Mouse (Mus musculus) heart, embryonic 13.5 days (tissue): ENCODE measurements around the gene Snd1. TPM values are rescaled to one million over a fixed set of nuclear protein-coding genes. Genes with fewer than 3 reads are reported as not detected.

Experiments used
- ATAC-seq: fragments of 200-750 bp; cut with Nextera tagmentation; 2 replicates; pipeline ENCODE4 v1.8.0; 2017; ENCODE audit warnings: moderate TSS enrichment; ENCODE audit not compliant: insufficient number of reproducible peaks, low FRiP score, low TSS enrichment; ENCODE audit errors: extremely low read depth
- H3K27ac ChIP-seq: fragments of 300-500 bp; sonication (generic); replicated peaks from 2 replicates; pipeline ENCODE4 v1.5.1; 2015; ENCODE audit warnings: moderate library complexity, mild to moderate bottlenecking, inconsistent platforms
- H3K27me3 ChIP-seq: fragments of 300-500 bp; sonication (generic); replicated peaks from 2 replicates; pipeline ENCODE4 v1.6.1; 2015; ENCODE audit warnings: mild to moderate bottlenecking, inconsistent platforms
- H3K36me3 ChIP-seq: fragments of 300-500 bp; sonication (generic); 2 replicates; pipeline ENCODE4 v1.6.1; 2015; ENCODE audit warnings: mild to moderate bottlenecking, inconsistent platforms
- H3K4me1 ChIP-seq: fragments of 300-500 bp; sonication (generic); 2 replicates; pipeline ENCODE4 v1.6.1; 2015; ENCODE audit warnings: inconsistent platforms
- H3K4me2 ChIP-seq: fragments of 300-500 bp; sonication (generic); 2 replicates; pipeline ENCODE4 v1.6.1; 2015; ENCODE audit warnings: inconsistent platforms, mild to moderate bottlenecking, moderate library complexity
- H3K4me3 ChIP-seq: fragments of 300-500 bp; sonication (generic); 2 replicates; pipeline ENCODE4 v1.5.1; 2015; ENCODE audit warnings: moderate library complexity, mild to moderate bottlenecking, inconsistent platforms
- H3K9ac ChIP-seq: fragments of 300-500 bp; sonication (generic); 2 replicates; pipeline ENCODE4 v1.6.1; 2015; ENCODE audit warnings: inconsistent platforms, mild to moderate bottlenecking, moderate library complexity
- H3K9me3 ChIP-seq: fragments of 300-500 bp; sonication (generic); 2 replicates; pipeline ENCODE4 v1.6.1; 2016; ENCODE audit warnings: inconsistent platforms
- WGBS: fragments of 180-500 bp; shearing (Covaris S2); methylation state at CpG from one replicate; pipeline ENCODE4 v1.1.7; 2015; ENCODE audit warnings: mixed read lengths; 5-methylcytosine and 5-hydroxymethylcytosine counted together
- polyA plus RNA-seq: library from polyadenylated mRNA; unstranded; fragments of >200 nt; fragmentation: Nextera tagmentation; extraction: Ambion mirVana; gene quantifications from 2 replicates; pipeline ENCODE4 v1.2.1, GENCODE M21; 2015

The Snd1 gene
- polyA plus RNA-seq, 1 experiment from 2014 or later, result 78.5 TPM

DNA sequence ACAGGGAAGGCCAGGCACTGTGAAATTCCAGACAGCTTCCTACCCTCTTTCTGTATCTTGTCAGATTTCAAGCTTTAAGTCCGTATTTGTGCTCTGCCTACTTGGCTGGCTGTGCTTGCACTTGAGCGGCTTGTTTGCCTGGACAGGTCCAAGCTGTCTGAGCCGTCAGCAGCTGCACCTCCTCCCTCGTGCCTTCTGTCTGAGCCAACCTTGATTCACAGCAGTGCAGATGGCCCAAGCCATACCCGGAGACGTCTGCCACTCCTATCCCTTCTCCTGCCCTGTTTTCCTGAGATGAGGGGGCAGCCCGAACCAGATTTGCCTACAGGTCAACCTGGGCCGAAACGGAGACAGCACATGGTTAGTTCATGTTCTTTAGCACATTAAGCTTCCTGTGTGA lies 342.1 kb downstream of the Snd1 start:
- 50% methylated on average over 9 of the region's 9 CpGs for WGBS
- H3K27me3 ChIP-seq, result no peaks in the 10 kb centered on the region
- H3K4me1 ChIP-seq, result peaks cover 59% of the 10 kb centered on the region

DNA sequence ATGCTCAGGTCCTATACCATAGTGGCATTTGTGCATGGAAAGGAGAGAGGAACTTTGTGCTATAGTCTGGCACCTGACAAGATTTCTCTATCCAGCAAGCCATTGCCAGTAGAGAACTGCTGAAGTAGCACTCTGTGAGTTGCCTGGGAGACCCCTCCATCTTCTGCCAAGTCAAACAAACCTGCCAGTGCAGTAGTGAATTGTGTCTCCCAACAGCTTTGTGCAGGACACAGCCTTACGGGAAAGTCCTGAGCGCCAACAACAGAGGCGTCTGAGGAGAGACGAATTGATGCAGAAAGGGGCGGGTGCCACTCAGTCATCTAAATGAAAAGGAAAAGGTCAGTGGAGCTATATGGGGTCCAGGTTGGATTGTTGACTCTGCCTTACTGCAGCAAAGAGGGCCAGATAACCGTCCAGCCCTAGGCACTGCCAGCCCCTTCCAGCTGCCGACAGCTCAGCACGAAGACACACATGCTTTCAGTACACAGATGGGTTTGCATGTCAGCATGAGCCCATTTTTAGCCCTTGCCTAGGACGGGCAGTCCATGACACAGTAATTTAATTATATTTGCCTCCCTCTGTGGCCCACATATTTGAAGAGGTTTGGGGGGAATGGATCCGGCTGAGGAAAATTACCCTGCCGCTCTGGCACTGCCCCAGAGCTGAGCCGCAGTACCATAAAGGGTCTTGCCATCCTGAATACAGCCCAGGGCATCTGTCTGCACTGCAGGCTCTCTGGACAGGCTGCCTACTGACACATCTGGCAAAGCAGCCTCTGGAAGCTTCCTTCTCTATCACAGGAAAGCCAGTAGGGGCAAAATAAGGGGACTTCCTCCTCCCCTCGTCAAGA lies 344.8 kb downstream of the Snd1 start:
- Histone ChIP-seq H3K9me3 (no peaks in the 10 kb centered on the region), H3K27me3 (no peaks in the 10 kb centered on the region), H3K27ac (no peak overlapping the region), H3K36me3 (no peaks in the 10 kb centered on the region), H3K9ac (no peak overlapping the region), H3K4me3 (no peak overlapping the region), H3K4me1 (peaks cover 47% of the 10 kb centered on the region), H3K4me2 (no peak overlapping the region)
- no peak for ATAC-seq
- 66% methylated on average over 13 of the region's 13 CpGs for WGBS

More for the DNA sequence above, 342.1 kb downstream of the Snd1 start:
- Histone ChIP-seq H3K27ac (no peak overlapping the region), H3K36me3 (no peaks in the 10 kb centered on the region), H3K4me3 (no peak overlapping the region), H3K9ac (no peak overlapping the region), H3K9me3 (no peaks in the 10 kb centered on the region), H3K4me2 (no peak overlapping the region)
- no peak for ATAC-seq

DNA sequence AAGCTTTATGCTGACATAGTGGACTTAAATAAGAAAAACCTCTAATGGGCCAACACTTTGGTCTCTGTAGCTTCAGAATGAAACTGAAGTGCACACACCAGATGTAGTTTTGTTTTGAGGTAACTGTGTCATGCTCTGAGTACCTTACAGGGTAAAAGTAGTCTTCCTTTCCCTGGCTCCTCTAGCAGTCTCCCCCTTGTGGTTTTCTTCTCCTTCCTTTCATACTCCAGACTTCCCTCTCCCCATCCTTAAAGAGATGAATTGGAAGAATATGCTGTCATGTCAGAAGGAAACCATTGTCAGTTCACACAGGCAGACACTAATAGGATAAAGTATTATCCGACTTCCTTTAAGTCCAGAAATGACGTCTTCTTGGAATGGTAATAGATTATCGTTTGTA lies 347.4 kb downstream of the Snd1 start:
- WGBS, result 72% methylated on average over 3 of the region's 3 CpGs
- no peak overlapping the region for H3K27ac ChIP-seq
- no peak overlapping the region for H3K9ac ChIP-seq
- ATAC-seq, result no peak
- H3K27me3 ChIP-seq, result no peaks in the 10 kb centered on the region
- H3K4me3 ChIP-seq, result no peak overlapping the region
- H3K4me2 ChIP-seq, result no peak overlapping the region
- no peaks in the 10 kb centered on the region for H3K36me3 ChIP-seq
- H3K9me3 ChIP-seq, result no peaks in the 10 kb centered on the region
- H3K4me1 ChIP-seq, result peaks cover 32% of the 10 kb centered on the region

DNA sequence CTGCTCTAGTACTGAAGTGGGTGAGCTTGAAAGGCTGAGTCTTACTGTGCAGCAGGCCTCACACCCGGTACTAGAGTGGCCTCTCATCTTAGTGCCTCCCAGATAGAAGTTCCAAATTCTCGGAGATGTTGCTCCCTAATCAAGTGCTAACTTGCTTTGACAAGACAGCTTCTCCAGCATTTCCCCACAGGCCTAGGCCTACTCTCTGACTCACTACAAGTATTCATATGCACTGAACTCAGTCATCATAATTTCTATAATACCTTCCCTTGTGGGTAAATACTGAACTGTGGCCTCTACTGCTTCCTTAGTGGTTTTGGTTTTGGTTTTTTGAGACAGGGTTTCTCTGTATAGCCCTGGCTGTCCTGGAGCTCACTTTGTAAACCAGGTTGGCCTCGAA lies 348.4 kb downstream of the Snd1 start:
- WGBS, result 72% methylated on average over 3 of the region's 3 CpGs
- H3K9me3 ChIP-seq, result no peaks in the 10 kb centered on the region
- ATAC-seq, result no peak

DNA sequence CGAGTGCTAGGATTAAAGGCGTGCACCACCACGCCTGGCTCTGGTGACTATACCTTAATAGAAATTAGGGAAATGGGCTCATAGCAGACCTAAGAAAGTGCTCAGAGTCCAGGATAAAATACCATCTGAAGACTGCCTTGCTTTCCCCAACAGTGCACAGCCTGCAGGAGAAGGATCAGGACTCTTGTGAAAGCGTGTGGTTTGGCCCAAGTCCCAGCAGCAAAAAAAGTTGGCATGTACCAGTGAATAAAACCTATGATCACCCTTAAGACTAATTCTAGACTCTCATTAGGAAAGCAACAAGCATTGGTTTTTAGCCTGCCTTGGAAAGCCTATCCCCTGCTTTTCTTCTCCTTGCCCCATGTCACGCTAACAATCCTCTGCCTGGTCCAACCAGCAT lies 348.9 kb downstream of the Snd1 start:
- peaks cover 35% of the 10 kb centered on the region for H3K4me1 ChIP-seq
- WGBS, result 95% methylated on average over 5 of the region's 5 CpGs
- no peak overlapping the region for H3K4me2 ChIP-seq
- H3K4me3 ChIP-seq, result no peak overlapping the region
- H3K9me3 ChIP-seq, result no peaks in the 10 kb centered on the region
- no peak overlapping the region for H3K27ac ChIP-seq
- no peak overlapping the region for H3K9ac ChIP-seq
- H3K27me3 ChIP-seq, result no peaks in the 10 kb centered on the region
- no peaks in the 10 kb centered on the region for H3K36me3 ChIP-seq
- no peak for ATAC-seq

More for the DNA sequence above, 348.4 kb downstream of the Snd1 start:
- H3K4me2 ChIP-seq, result no peak overlapping the region
- H3K4me3 ChIP-seq, result no peak overlapping the region
- H3K36me3 ChIP-seq, result no peaks in the 10 kb centered on the region
- no peak overlapping the region for H3K27ac ChIP-seq
- H3K9ac ChIP-seq, result no peak overlapping the region
- H3K4me1 ChIP-seq, result peaks cover 35% of the 10 kb centered on the region
- no peaks in the 10 kb centered on the region for H3K27me3 ChIP-seq

DNA sequence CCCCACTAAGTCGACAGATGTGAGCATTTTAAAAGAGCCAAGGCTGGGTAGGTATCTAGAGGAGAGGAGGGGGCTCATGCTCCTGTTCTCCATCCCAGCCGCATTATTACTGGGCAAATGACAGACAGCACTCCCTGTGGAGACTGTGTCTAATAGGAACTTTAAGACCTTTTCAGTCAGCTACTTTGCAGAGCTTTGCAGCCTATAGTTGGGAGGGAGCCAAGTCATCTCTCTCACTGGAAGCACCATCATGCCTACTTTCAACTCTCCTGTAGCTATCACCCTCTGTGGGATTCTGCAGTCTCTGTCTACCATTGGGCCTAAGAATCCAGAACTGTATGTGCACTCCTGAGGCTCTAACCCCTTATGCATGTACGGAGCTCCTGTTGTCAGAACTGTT lies 351.0 kb downstream of the Snd1 start:
- Histone ChIP-seq H3K4me1 (peaks cover 15% of the 10 kb centered on the region), H3K9me3 (no peaks in the 10 kb centered on the region), H3K27ac (no peak overlapping the region), H3K36me3 (no peaks in the 10 kb centered on the region), H3K4me2 (no peak overlapping the region), H3K4me3 (no peak overlapping the region), H3K27me3 (peaks cover 14% of the 10 kb centered on the region), H3K9ac (no peak overlapping the region)
- 68% methylated on average over 3 of the region's 3 CpGs for WGBS
- no peak for ATAC-seq

DNA sequence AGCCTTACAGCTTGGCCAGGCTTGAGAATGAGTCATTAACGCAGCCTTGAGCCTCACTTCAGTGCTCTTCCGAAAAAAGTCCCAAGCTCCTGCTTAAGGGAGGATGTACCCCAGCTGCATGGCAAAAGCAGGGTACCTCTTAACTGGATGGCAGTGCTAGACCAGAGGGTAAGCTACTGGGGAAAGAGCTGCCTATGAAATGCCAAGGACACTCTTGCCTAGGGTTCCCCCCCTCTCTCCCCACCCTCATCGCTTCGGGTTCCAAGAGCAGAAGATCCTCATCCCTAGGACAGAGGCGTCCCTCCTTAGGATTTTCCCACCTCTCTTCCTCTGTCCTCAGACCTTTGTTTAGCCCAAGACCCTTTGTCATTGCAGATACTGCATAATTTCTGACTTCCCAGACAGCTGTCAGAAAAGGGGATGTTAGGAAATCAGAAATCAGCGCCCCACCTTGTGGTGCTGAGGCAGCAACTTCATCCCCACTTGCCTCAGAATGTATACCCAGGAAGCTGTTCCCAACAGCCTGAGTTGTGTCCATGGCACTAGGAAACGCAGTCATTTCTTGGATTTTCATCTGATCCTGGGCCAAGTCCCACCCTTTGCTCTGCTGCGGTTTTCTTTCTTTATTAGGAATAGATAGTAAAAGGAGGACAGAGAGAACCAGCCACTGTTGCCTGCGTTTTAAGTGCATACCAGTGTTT lies 351.9 kb downstream of the Snd1 start:
- Histone ChIP-seq H3K4me1 (peaks cover 18% of the 10 kb centered on the region), H3K4me3 (no peak overlapping the region), H3K27me3 (peaks cover 20% of the 10 kb centered on the region), H3K4me2 (no peak overlapping the region), H3K36me3 (no peaks in the 10 kb centered on the region), H3K27ac (no peak overlapping the region), H3K9me3 (no peaks in the 10 kb centered on the region), H3K9ac (no peak overlapping the region)
- WGBS, result 69% methylated on average over 9 of the region's 9 CpGs
- no peak for ATAC-seq

DNA sequence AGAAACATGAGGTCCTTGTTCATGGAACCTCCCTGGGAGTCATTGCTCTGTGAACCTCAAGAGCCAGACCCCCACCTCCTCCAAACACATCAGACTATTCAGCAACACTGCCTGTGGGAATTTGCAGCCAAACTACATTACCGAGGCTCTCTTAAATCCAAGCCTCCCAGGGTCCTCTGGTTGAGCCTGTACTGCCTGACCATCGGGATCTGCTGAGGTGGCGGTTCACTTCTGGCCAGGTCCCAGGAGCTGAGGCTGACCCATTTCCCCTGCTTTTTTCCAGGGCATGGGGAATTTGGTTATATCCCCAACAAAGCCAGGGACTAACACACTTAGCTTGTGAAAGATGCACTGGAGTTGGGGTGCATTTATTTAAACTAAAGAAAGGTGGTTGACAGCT lies 352.6 kb downstream of the Snd1 start:
- H3K9ac ChIP-seq, result no peak overlapping the region
- 50% methylated on average over 3 of the region's 3 CpGs for WGBS
- no peak overlapping the region for H3K27ac ChIP-seq
- no peak for ATAC-seq
- H3K27me3 ChIP-seq, result peaks cover 20% of the 10 kb centered on the region
- H3K4me1 ChIP-seq, result peaks cover 21% of the 10 kb centered on the region
- H3K4me3 ChIP-seq, result no peak overlapping the region
- H3K9me3 ChIP-seq, result no peaks in the 10 kb centered on the region
- H3K36me3 ChIP-seq, result no peaks in the 10 kb centered on the region
- no peak overlapping the region for H3K4me2 ChIP-seq

DNA sequence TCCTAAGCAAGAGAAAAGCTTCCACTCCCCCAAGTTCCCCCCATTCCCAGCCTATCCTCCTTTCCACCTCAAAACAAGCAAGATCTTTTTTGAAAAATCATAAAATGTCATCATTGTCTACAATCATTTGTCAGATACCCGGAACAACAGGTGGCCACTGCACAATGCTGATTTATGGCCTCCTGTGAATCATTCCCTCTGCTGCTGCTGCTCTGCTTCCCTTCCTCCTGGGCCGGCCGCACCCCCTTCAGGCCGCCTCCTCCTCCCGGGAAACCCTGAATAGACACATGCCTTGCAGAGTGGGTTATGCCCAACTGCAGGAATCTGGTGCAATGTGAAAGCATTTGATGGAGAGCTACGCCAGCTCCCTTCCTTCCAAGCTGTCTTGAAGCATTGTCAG lies 353.7 kb downstream of the Snd1 start:
- WGBS, result 40% methylated on average over 6 of the region's 6 CpGs
- Histone ChIP-seq H3K4me2 (peak overlapping the region; percentile 1; the same call in 1 of the 2 replicates), H3K36me3 (no peaks in the 10 kb centered on the region), H3K27ac (no peak overlapping the region), H3K4me3 (no peak overlapping the region), H3K4me1 (peaks cover 24% of the 10 kb centered on the region), H3K9me3 (no peaks in the 10 kb centered on the region), H3K27me3 (peaks cover 20% of the 10 kb centered on the region), H3K9ac (no peak overlapping the region)
- no peak for ATAC-seq

DNA sequence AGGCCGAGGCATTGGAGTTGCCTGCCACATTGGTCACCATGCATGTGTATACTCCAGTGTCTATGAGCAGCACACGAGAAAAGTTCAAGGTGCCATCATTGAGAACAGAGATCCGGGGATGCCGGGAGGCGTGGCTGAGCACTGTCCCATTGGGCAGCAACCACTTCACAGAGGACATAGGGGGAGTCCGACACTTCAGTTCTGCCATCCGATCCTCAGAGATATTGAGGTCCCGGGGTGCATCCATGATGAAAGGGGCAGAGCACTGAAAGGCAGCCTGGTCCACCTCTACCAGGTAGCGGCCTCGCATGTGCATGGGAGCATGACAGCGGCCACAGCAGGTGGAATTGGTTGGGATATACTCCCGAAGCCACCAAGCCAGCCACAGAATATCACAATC lies 355.4 kb downstream of the Snd1 start:
- H3K9me3 ChIP-seq, result no peaks in the 10 kb centered on the region
- no peak overlapping the region for H3K4me2 ChIP-seq
- H3K27me3 ChIP-seq, result peaks cover 26% of the 10 kb centered on the region
- H3K4me1 ChIP-seq, result peaks cover 29% of the 10 kb centered on the region
- H3K36me3 ChIP-seq, result no peaks in the 10 kb centered on the region
- ATAC-seq, result no peak
- 92% methylated on average over 12 of the region's 12 CpGs for WGBS
- H3K9ac ChIP-seq, result no peak overlapping the region
- H3K4me3 ChIP-seq, result no peak overlapping the region
- H3K27ac ChIP-seq, result no peak overlapping the region

DNA sequence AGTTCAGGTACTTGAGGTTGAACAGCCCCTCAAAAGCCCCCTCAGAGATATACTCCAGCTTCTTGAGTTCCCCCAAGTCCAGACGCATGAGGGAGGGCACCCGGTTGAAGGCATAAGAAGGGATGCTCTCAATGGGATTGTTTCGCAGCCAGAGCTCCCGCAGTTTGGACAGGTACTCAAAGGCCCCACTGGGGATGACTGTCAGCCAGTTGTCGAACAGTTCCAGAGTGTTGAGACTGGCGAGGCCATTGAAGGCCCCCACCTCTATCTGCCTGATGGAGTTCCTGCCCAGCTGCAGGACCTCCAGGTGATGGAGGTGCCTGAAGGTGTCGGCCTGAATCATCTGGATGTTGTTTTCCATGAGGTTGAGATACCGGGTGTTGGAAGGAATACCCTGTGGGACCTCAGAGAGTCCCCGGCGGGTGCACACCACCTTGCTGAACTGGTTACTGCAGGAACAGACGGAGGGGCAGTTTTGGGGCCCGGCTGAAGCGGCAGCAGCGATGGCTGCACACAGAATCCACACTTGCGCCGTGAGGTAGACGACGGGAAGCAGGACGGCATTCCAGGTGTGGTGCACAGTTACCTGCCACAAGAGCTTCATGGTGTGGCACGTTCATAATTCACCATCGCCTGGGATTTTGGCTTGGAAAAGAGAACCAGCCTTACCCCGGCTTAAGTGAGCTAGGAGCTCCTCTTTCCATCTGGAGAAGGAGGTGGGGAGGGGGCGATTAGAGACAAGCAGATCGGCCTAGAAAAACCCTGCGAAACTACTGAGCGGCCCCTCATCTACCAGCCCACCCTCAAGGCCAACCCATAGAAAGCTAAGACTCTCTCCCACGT lies 356.3 kb downstream of the Snd1 start, which contains the start of gene Lrrc4:
Gene Lrrc4 (minus strand): TSS at position 737 of the 843 bp plus-strand sequence.
- Histone ChIP-seq H3K27ac (no peak within 1 kb of the TSS), H3K4me2 (peak within 1 kb of the TSS; percentile 97), H3K36me3 (no peaks in the 10 kb centered on the region), H3K27me3 (peaks cover 26% of the 10 kb centered on the region), H3K4me1 (peaks cover 29% of the 10 kb centered on the region), H3K9me3 (no peaks in the 10 kb centered on the region), H3K9ac (peak within 1 kb of the TSS; percentile 85), H3K4me3 (peak within 1 kb of the TSS; percentile 71)
- no peak for ATAC-seq
- WGBS, result 36% methylated on average over 27 of the region's 27 CpGs
